Mouse (Mus musculus) embryonic facial prominence, embryonic 12.5 days (tissue): ENCODE data around the gene Serpina3m. TPM values are rescaled to one million over a fixed set of nuclear protein-coding genes. Genes with fewer than 3 reads are reported as not detected.
A peak's percentile ranks its signal among the peaks of the same experiment; 100 is the strongest.

Experiments used
- ATAC-seq: fragments of 200-750 bp; cut with Nextera tagmentation; 2 replicates; pipeline ENCODE4 v1.8.0; 2017; ENCODE audit not compliant: insufficient number of reproducible peaks, insufficient read depth, low FRiP score, low TSS enrichment
- H3K27ac ChIP-seq: fragments of 300-500 bp; sonication (generic); 2 replicates; pipeline ENCODE4 v1.5.1; 2016; ENCODE audit warnings: mild to moderate bottlenecking
- H3K27me3 ChIP-seq: fragments of 300-500 bp; sonication (generic); 2 replicates; pipeline ENCODE4 v1.6.1; 2016; ENCODE audit warnings: mild to moderate bottlenecking, moderate library complexity
- H3K36me3 ChIP-seq: fragments of 300-500 bp; sonication (generic); 2 replicates; pipeline ENCODE4 v1.6.1; 2016; ENCODE audit warnings: mild to moderate bottlenecking
- H3K4me1 ChIP-seq: fragments of 300-500 bp; sonication (generic); 2 replicates; pipeline ENCODE4 v1.6.1; 2016
- H3K4me2 ChIP-seq: fragments of 300-500 bp; sonication (generic); replicated peaks from 2 replicates; pipeline ENCODE4 v1.6.1; 2016; ENCODE audit warnings: mild to moderate bottlenecking, moderate library complexity
- H3K4me3 ChIP-seq: fragments of 300-500 bp; sonication (generic); 2 replicates; pipeline ENCODE4 v1.5.1; 2016; ENCODE audit warnings: mild to moderate bottlenecking
- H3K9ac ChIP-seq: fragments of 300-500 bp; sonication (generic); 2 replicates; pipeline ENCODE4 v1.6.1; 2016; ENCODE audit warnings: mild to moderate bottlenecking, moderate library complexity
- H3K9me3 ChIP-seq: fragments of 300-500 bp; sonication (generic); 2 replicates; pipeline ENCODE4 v1.6.1; 2016; ENCODE audit warnings: mild to moderate bottlenecking, moderate library complexity
- WGBS: fragments of 180-500 bp; shearing (Covaris S2); methylation state at CpG from one replicate; pipeline ENCODE4 v1.1.7; 2016; 5-methylcytosine and 5-hydroxymethylcytosine counted together
- polyA plus RNA-seq: library from polyadenylated mRNA; unstranded; fragments of >200 nt; fragmentation: Nextera tagmentation; extraction: Ambion mirVana; gene quantifications from 2 replicates; pipeline ENCODE4 v1.2.1, GENCODE M21; 2016

The Serpina3m gene
- polyA plus RNA-seq, 1 experiment from 2014 or later = not detected

DNA sequence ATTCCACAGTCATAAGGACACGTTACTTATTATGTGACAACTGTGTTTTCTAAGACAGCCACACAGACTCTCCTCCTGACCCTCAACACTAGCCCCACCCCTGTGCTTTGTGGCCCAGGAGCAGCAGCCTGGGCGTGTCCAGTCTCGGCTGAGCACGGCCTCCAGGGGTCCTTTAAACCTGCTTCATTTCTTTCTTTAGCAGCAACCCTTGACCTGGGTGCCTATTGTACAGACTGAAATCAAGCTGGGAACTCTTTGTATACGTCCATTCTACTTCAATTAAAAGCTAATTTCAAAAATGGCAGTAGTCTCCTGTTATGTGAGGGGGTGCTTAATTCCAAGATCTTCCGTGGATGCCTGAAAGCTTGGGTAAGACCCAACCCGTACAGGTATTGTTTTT lies 94.9 kb downstream of the Serpina3m start:
- no peaks in the 10 kb centered on the region for H3K36me3 ChIP-seq
- no peak overlapping the region for H3K27ac ChIP-seq
- H3K4me1 ChIP-seq = no peaks in the 10 kb centered on the region
- H3K27me3 ChIP-seq = no peaks in the 10 kb centered on the region
- H3K4me3 ChIP-seq = no peak overlapping the region
- WGBS = 44% methylated on average over 7 of the region's 7 CpGs
- no peak overlapping the region for H3K9ac ChIP-seq
- no peak for ATAC-seq
- H3K4me2 ChIP-seq = no peak overlapping the region
- H3K9me3 ChIP-seq = no peaks in the 10 kb centered on the region

GRCm38 (mm10) chr12:104433951-104434735 lies 95.9 kb downstream of the Serpina3m start:
- Histone ChIP-seq H3K27ac (no peak overlapping the region), H3K27me3 (no peaks in the 10 kb centered on the region), H3K4me1 (no peaks in the 10 kb centered on the region), H3K9me3 (no peaks in the 10 kb centered on the region), H3K36me3 (no peaks in the 10 kb centered on the region), H3K9ac (no peak overlapping the region), H3K4me3 (no peak overlapping the region), H3K4me2 (no peak overlapping the region)
- ATAC-seq = no peak
- WGBS = 69% methylated on average over 20 of the region's 20 CpGs

DNA sequence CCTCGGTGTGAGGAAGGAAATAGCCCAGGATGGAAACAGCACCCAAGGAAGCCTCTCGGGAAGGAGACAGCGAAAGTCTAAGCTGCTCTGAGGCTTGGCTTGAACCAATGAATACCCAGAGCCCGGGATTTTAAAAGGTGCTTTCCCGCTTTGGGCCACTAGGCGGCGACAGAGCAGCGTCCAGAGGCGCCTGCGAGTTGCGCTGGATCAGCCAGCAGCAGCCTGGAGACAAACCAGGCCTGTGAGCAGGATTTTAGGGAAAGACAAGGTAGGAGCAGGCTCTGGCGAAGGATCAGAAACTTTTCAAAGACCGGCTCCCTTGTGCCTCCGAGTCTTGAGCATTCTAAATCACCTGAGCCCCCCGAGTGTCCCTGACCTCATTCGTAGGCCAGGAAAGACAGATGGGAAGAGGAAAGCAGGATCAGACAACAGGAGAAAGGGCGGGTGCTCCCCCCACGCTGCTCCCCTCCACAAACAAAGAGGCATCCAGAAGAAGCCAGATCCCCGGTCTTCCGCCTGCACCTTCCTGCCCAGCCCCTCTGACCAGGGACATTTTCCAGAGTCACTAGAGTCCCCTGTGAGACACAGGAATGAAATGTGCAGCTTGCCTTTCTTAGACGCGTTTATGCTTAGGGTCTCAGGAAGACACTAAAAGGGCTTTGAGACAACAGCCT lies 101.9 kb downstream of the Serpina3m start:
- H3K27ac ChIP-seq = peak overlapping the region; percentile 43; the same call in 1 of the 2 replicates
- no peaks in the 10 kb centered on the region for H3K27me3 ChIP-seq
- ATAC-seq = no peak
- H3K36me3 ChIP-seq = no peaks in the 10 kb centered on the region
- no peaks in the 10 kb centered on the region for H3K9me3 ChIP-seq
- H3K4me1 ChIP-seq = no peaks in the 10 kb centered on the region
- H3K4me3 ChIP-seq = no peak overlapping the region
- H3K4me2 ChIP-seq = peak overlapping the region; percentile 19; the same call in 1 of the 2 replicates
- 8% methylated on average over 22 of the region's 22 CpGs for WGBS
- no peak overlapping the region for H3K9ac ChIP-seq

DNA sequence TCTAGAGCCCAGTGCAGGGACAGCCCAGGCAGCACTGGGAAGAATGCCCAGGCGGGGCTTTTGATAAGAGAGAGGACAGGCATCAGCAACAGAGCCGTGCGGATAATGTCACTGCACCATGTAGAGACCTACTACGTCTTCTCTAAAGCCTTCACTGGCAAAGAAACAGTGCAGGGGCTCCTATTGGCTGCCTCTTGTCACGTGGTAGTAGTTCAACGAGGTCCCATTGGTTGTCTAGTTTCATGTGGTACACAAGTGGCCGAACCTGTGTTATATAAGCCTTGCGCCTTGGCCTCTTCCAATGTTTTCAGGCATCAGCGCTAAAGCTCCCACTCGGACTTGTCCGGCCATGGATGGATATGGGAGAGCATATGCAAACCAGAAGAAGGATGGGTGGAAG lies 105.4 kb downstream of the Serpina3m start:
- H3K4me1 ChIP-seq = peaks cover 8% of the 10 kb centered on the region; the same call in 1 of the 2 replicates
- H3K36me3 ChIP-seq = no peaks in the 10 kb centered on the region
- no peak overlapping the region for H3K4me3 ChIP-seq
- no peak overlapping the region for H3K27ac ChIP-seq
- no peak overlapping the region for H3K9ac ChIP-seq
- no peak for ATAC-seq
- no peak overlapping the region for H3K4me2 ChIP-seq
- WGBS = 87% methylated on average over 11 of the region's 11 CpGs
- no peaks in the 10 kb centered on the region for H3K9me3 ChIP-seq
- H3K27me3 ChIP-seq = no peaks in the 10 kb centered on the region

Other genes starting within 250 kb of the Serpina3m start
- not detected in 2 replicates for gene Serpina5, start 237.4 kb upstream of the Serpina3m start, polyA plus RNA-seq
- not detected in 2 replicates for gene Serpina3a, start 225.8 kb upstream of the Serpina3m start, polyA plus RNA-seq
- not detected in 2 replicates for gene Serpina3b, start 210.5 kb upstream of the Serpina3m start, polyA plus RNA-seq
- gene Serpina3c, start 184.6 kb upstream of the Serpina3m start, polyA plus RNA-seq = not detected in 2 replicates
- 0.08 and 0.14 TPM in 2 replicates for gene Serpina3f, start 123.9 kb upstream of the Serpina3m start, polyA plus RNA-seq
- 1.2 TPM in 2 replicates for gene Serpina3g, start 102.2 kb upstream of the Serpina3m start, polyA plus RNA-seq
- gene Serpina3i, start 75.4 kb upstream of the Serpina3m start, polyA plus RNA-seq = 0.13 TPM in 1 of 2 replicates, not detected in the other
- gene Serpina3j, start 23.9 kb upstream of the Serpina3m start, polyA plus RNA-seq = not detected in 2 replicates
- not detected in 2 replicates for gene Serpina3k, start within 50 bp of the Serpina3m start, polyA plus RNA-seq
- gene Serpina3n, start 68.2 kb downstream of the Serpina3m start, polyA plus RNA-seq = 0.18 TPM in 1 of 2 replicates, not detected in the other
- gene Gsc, start 134.8 kb downstream of the Serpina3m start, polyA plus RNA-seq = 47.2 and 64.8 TPM in 2 replicates